Mouse (Mus musculus) frontal cortex, adult 2 months (tissue): ENCODE results near the gene Actr3b. TPM values are rescaled to one million over a fixed set of nuclear protein-coding genes. Genes with fewer than 3 reads are reported as not detected.
"Not testable (repeated sequence)": the region's sequence is repeated elsewhere in the genome, so short reads cannot be mapped to it uniquely, and the experiment has no call there.

Source experiments
- DNase-seq, 2 experiments: peaks; one replicate each; pipeline ENCODE4 v3.0.0; 2022; ENCODE audit warnings: low spot score in 1 of 2; ENCODE audit errors: extremely low spot score in 1 of 2
- polyA plus RNA-seq: library from polyadenylated mRNA; depleted of rRNA; stranded (reverse); fragments of >200 nt; gene quantifications from 2 replicates; pipeline ENCODE4 v1.2.3, GENCODE M21; 2012

Gene Actr3b
- polyA plus RNA-seq, 1 experiment = 101 TPM

DNA sequence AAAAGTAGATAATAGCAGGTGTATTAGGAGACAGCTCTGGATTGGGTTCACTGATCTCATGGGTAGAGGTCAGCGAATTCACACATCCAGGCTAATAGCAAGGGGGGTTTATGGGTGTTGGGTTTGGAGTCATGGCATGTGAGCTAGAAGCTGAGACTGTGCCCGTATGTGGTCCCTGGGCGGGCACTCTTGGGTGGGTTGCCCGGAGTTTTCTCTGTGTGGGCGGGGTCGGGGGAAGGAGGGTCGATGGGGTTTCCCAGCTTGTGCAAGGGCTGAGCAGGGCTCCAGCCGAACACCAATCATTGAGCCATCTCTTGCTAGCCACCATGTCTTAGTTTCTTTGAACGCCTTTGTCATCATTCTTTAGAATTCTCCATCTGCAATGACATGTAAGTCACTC is 12.7 kb downstream of the Actr3b start:
- DNase-seq = no peak

GRCm38 (mm10) chr5:25773921-25774790 is 14.4 kb downstream of the Actr3b start:
- DNase-seq = peak; percentile 88 to 91

- no peak for DNase-seq
Observed at GRCm38 (mm10) chr5:25791570-25791969, 31.8 kb downstream of the Actr3b start.

DNA sequence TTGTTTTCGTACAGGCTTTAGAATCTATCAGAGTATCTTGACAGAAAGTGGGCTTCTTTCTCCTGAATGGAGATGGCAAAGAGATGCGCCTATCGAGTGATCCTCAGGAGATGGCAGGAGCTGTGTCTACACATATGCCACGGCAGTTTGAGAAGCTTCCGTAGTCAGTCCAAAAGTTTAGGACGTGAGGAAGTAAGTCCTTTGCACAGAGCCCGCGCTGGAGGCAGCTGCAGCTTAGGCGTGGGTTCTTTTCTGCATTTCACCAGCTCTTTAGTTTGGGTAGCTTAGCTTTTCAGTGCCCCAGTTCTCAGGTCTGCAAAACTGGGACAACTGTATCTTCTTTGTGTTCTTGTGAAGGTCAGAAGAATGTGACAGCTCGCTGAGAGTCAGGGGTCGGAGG is 38.0 kb downstream of the Actr3b start:
- peak in 1 of 2 experiments; percentile 52 for DNase-seq

DNA sequence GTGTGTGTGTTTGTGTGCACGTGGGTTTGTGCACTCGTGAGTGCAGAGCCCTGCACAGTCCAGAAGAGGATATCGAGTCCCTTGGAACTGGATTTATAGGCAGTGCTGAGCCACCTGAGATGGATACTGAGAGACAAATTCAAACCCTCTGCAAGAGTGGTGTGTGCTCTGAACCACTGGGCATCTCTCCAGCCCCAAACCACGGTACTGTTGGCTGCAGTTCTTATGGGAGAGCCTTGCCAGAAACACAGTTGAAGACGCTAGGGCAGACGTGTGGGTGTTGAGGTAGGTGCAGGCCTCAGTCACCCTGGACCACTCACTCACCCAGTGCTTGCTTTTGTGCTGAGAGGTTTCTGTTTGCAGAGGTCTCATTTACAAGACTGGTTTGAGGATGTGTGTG is 41.1 kb downstream of the Actr3b start:
- DNase-seq = peak in 1 of 2 experiments; percentile 49

- DNase-seq = peak in 1 of 2 experiments; percentile 35
Observed at GRCm38 (mm10) chr5:25801744-25802143, 41.9 kb downstream of the Actr3b start.

DNA sequence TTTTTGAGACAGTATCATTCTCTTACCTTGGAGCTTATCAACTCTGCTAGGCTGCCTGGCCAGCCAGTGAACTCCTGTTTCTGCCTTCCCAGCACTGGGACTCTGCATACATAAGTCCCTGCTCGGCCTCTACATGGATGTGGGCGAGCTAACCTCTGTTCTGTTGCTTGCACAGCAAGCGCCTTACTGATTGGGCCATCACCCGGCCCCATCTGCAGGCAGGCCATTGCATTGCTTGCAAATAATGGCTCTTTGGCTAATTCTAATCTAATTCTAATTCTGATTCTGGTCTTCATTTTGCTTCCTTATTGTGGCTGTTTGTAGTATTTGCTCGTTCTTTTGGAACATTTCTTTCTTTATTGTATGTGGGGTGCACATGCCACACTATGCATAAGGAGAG is 44.8 kb downstream of the Actr3b start:
- DNase-seq = no peak

DNA sequence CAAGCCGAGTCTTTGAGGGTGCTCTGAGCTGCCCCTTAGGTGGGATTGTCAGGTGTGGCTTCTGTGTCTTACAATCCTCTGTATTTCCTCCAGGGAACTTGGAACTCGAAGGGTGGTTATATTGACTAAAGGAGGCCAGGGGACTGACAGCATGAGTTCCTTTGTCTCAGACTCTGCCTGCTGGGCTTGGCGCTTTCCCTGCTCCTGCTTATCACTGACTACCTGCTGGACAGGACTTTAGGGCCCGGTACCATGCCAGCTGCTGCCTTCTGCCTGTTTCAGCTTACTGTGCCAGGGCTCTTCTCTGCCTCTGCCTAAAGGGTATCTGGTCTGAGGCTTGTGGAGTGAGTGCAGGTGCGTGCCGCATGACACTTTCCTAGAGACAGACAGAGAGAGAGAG is 53.1 kb downstream of the Actr3b start:
- DNase-seq = no peak

- no peak for DNase-seq
Observed at GRCm38 (mm10) chr5:25829308-25830094, 69.7 kb downstream of the Actr3b start.

DNA sequence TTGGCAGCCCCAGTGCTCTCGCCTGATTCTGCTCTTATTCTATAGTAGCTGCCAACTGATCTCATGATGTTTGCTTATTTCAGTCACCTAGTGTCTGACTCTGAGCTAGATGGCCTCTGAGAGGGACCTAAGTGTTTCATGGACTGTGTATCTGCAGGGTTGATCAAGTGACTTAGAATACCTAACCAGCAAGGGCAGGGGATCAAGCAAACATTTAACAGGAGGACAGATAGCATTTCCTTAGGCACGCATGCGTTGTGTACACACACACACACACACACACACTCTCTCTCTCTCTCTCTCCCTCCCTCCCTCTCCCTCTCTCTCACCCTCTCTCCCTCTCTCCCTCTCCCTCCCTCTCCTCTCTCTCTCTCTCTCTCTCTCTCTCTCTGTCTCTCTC is 71.0 kb downstream of the Actr3b start:
- DNase-seq = no peak

- peak; percentile 59 to 79 for DNase-seq
Observed at GRCm38 (mm10) chr5:25831624-25832023, 71.8 kb downstream of the Actr3b start.

GRCm38 (mm10) chr5:25839400-25839799 is 79.6 kb downstream of the Actr3b start:
- DNase-seq = peak in 1 of 2 experiments; percentile 52

GRCm38 (mm10) chr5:25846558-25846957 is 86.8 kb downstream of the Actr3b start:
- DNase-seq = no peak

DNA sequence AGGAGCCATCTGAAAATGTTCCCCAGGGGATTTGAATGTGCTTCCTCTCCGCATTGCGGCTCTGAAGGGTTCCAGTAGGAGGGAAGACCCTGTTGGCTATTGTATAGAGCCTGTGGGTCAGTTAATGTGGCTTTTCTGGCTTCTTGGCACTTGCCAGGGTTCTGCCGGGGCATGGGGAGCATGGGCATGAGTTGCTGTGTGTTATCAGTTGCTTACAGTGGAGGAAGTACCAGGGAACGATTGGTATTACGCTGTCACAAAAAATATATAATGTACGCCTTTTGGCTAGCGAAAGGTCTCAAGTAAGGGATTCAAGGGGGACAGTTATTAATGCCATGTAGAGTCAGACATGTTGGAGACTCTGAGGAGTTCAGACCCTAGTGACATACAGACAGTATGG is 87.4 kb downstream of the Actr3b start:
- no peak for DNase-seq

DNA sequence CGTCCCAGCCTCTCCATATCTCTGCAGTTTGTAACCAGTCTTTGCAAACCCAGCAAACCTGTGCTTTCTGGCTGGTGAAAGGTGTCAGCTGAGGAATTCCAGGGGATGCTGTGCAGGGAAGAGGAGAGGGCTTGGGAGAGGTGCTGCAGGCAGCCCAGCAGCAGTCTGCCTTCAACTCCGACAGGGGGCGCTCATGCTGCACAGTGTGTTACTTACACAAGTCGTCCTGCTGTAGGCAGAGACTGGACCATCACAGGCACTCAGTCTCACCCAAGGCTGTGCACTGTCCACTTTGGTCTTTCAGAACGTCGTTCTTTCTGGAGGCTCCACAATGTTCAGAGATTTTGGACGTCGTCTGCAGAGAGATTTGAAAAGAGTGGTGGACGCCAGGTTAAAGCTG is 88.3 kb downstream of the Actr3b start:
- peak; percentile 44 to 70 for DNase-seq

DNA sequence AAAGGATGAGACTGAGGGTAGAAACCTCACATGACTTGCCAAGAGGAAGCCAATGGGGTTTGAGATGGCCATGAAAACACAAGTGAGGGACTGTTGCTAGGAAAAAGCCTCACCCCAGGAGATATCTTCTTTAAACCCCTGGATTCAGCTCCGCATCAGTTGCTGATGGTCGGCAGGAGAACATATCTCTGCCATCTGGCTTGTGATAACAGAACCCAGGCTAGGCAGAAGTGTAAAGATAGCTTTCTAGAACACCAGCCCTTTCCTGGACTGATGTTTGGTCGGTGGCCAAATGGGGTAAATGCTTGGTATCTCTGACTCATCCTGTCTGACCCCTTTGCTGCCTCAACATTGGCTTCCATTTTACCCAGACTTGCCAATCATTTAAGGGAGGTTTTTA is 106.4 kb downstream of the Actr3b start:
- no peak for DNase-seq

DNA sequence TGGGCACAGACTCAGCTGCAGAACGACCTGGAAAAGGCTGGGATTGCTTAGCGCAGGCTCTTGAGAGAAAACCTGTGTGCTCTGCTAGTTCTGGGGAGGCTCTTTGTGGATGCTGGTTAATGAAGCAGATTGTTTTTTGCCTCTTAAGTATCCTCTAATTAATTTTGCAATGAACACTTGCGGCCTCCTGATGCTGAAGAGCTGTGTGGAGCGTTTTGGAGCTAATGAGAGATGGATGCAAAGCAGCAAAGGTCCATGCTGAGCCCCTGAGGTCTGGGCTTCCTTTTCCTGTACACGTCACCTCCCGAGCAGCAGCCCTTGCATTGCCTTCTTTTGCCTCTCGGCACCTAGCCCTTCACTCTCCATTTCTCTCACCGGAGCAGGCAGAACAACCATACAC is 110.1 kb downstream of the Actr3b start:
- no peak for DNase-seq

GRCm38 (mm10) chr5:25870632-25871031 is 110.8 kb downstream of the Actr3b start:
- no peak for DNase-seq

DNA sequence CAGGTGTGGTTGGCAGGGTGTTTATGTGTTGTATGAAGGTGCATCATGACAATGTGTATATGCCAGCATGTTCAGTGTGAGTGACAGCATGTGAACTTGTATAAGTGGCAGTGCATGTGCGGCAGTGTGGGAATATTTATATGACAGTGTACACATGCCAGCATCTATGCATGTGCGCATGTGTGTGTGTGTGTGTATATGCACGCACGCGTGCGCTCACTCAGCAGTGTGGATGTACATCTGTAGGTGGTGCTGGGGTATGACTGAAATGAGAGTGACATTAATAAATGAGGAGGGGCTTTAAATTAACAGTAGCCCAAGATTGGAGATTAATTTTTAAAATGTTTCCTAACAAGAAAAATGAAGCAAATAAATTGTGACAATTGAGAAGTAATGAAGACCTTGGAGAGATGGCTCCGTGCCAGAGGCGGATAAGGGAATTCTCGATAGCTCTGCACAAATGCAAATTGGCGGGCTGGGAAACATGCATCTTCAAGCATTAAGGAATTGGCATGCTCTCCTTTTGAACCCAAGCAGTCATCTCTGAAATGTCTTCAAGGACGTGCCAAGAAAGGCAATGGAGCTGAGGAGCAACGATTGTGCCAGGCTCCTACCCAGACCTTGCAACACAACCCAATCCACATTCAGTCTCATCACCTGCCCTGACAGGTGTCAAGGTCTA is 111.7 kb downstream of the Actr3b start:
- DNase-seq = no peak

GRCm38 (mm10) chr5:25873046-25873445 is 113.2 kb downstream of the Actr3b start:
- DNase-seq = peak in 1 of 2 experiments; percentile 41

- not testable (repeated sequence) for DNase-seq
Observed at GRCm38 (mm10) chr5:25875927-25876326, 116.1 kb downstream of the Actr3b start.
